Mouse (Mus musculus) bone marrow, adult 2 months (tissue): ENCODE results near the gene Kif20b.

ENCODE experiments used
- CTCF ChIP-seq: fragments of 200-500 bp; IDR thresholded peaks from 2 replicates; pipeline ENCODE4 v1.5.1; 2011; ENCODE audit warnings: low read length, control low read depth; ENCODE audit not compliant: control insufficient read depth, insufficient read depth
- POLR2A ChIP-seq: fragments of 200-500 bp; IDR thresholded peaks from 2 replicates; pipeline ENCODE4 v1.6.1; 2011; ENCODE audit warnings: low read depth, mild to moderate bottlenecking, control low read depth, low read length, borderline replicate concordance; ENCODE audit not compliant: control insufficient read depth

- TF ChIP-seq CTCF (no peak), POLR2A (no peak)
Measured at GRCm38 (mm10) chr19:34901266-34901665, 20.9 kb upstream of the Kif20b start.
